Mouse (Mus musculus) cerebellum, adult 9-10 months (tissue): ENCODE data around the gene Egfl7.
A peak's percentile ranks its signal among the peaks of the same experiment; 100 is the strongest.

Experiments used
- DNase-seq: peaks from one replicate; pipeline ENCODE4 v3.0.0; 2022

The Egfl7 gene

GRCm38 (mm10) chr2:26571400-26571799 is 8.4 kb upstream of the Egfl7 start:
- no peak for DNase-seq

GRCm38 (mm10) chr2:26571826-26572225 is 8.0 kb upstream of the Egfl7 start:
- no peak for DNase-seq

- DNase-seq: no peak
Observed at GRCm38 (mm10) chr2:26573396-26573795, 6.4 kb upstream of the Egfl7 start.

- no peak for DNase-seq
Observed at GRCm38 (mm10) chr2:26573807-26574206, 6.0 kb upstream of the Egfl7 start.

GRCm38 (mm10) chr2:26574862-26575261 is 5.0 kb upstream of the Egfl7 start:
- no peak for DNase-seq

- no peak for DNase-seq
Observed at GRCm38 (mm10) chr2:26575378-26575777, 4.4 kb upstream of the Egfl7 start.

- no peak for DNase-seq
Observed at GRCm38 (mm10) chr2:26575865-26576264, 3.9 kb upstream of the Egfl7 start.

GRCm38 (mm10) chr2:26576462-26576861 is 3.4 kb upstream of the Egfl7 start:
- no peak for DNase-seq

- DNase-seq: no peak
Observed at GRCm38 (mm10) chr2:26578369-26578768, 1.4 kb upstream of the Egfl7 start.

GRCm38 (mm10) chr2:26580751-26581150 is 937 bp downstream of the Egfl7 start:
- no peak for DNase-seq

GRCm38 (mm10) chr2:26582203-26582602 is 2.4 kb downstream of the Egfl7 start:
- no peak for DNase-seq

GRCm38 (mm10) chr2:26582741-26583140 is 2.9 kb downstream of the Egfl7 start:
- no peak for DNase-seq

GRCm38 (mm10) chr2:26583640-26584039 is 3.8 kb downstream of the Egfl7 start:
- DNase-seq: no peak

- peak; percentile 20 for DNase-seq
Observed at GRCm38 (mm10) chr2:26585713-26586112, 5.9 kb downstream of the Egfl7 start.

GRCm38 (mm10) chr2:26586294-26587043 is 6.7 kb downstream of the Egfl7 start, which contains the start of gene Gm20532:
Gm20532 (plus strand) TSS chr2:26586639.
- peak; percentile 63 for DNase-seq

- no peak for DNase-seq
Observed at GRCm38 (mm10) chr2:26587044-26587405, 7.2 kb downstream of the Egfl7 start.

GRCm38 (mm10) chr2:26588573-26588972 is 8.8 kb downstream of the Egfl7 start:
- DNase-seq: no peak

GRCm38 (mm10) chr2:26589284-26589683 is 9.5 kb downstream of the Egfl7 start:
- DNase-seq: no peak

- DNase-seq: no peak
Observed at GRCm38 (mm10) chr2:26590282-26590681, 10.5 kb downstream of the Egfl7 start.

GRCm38 (mm10) chr2:26590962-26591361 is 11.1 kb downstream of the Egfl7 start:
- no peak for DNase-seq

- no peak for DNase-seq
Observed at GRCm38 (mm10) chr2:26591416-26591815, 11.6 kb downstream of the Egfl7 start.

GRCm38 (mm10) chr2:26593211-26594021 is 13.6 kb downstream of the Egfl7 start:
- DNase-seq: no peak

GRCm38 (mm10) chr2:26594022-26594346 is 14.2 kb downstream of the Egfl7 start:
- DNase-seq: no peak

GRCm38 (mm10) chr2:26594461-26594933 is 14.7 kb downstream of the Egfl7 start:
- no peak for DNase-seq
